Mouse (Mus musculus) heart, embryonic 16.5 days (tissue): ENCODE results near the gene Mpl. TPM values are rescaled to one million over a fixed set of nuclear protein-coding genes. Genes with fewer than 3 reads are reported as not detected.

ENCODE experiments used
- ATAC-seq: fragments of 200-750 bp; cut with Nextera tagmentation; replicated peaks from 2 replicates; pipeline ENCODE4 v1.8.0; 2017; ENCODE audit warnings: moderate number of reproducible peaks; ENCODE audit not compliant: insufficient read depth, low FRiP score; ENCODE audit errors: extremely low read depth
- H3K27ac ChIP-seq: fragments of 300-500 bp; sonication (generic); 2 replicates; pipeline ENCODE4 v1.5.1; 2014; ENCODE audit warnings: mild to moderate bottlenecking, low read length, control low read depth, moderate library complexity
- H3K27me3 ChIP-seq: fragments of 300-500 bp; sonication (generic); 2 replicates; pipeline ENCODE4 v1.6.1; 2014; ENCODE audit warnings: low read length, mixed read lengths; ENCODE audit not compliant: control insufficient read depth, insufficient read depth
- H3K36me3 ChIP-seq: fragments of 300-500 bp; sonication (generic); 2 replicates; pipeline ENCODE4 v1.6.1; 2014; ENCODE audit not compliant: control insufficient read depth, insufficient read depth
- H3K4me1 ChIP-seq: fragments of 300-500 bp; sonication (generic); 2 replicates; pipeline ENCODE4 v1.6.1; 2014; ENCODE audit warnings: low read length, mixed read lengths; ENCODE audit not compliant: control insufficient read depth, insufficient read depth
- H3K4me2 ChIP-seq: fragments of 300-500 bp; sonication (generic); 2 replicates; pipeline ENCODE4 v1.6.1; 2014; ENCODE audit warnings: low read depth, mild to moderate bottlenecking, control low read depth, low read length
- H3K4me3 ChIP-seq: fragments of 300-500 bp; sonication (generic); 2 replicates; pipeline ENCODE4 v1.5.1; 2014; ENCODE audit warnings: mild to moderate bottlenecking, control low read depth, low read length
- H3K9ac ChIP-seq: fragments of 300-500 bp; sonication (generic); 2 replicates; pipeline ENCODE4 v1.6.1; 2014; ENCODE audit warnings: low read length, control low read depth
- H3K9me3 ChIP-seq: fragments of 300-500 bp; sonication (generic); replicated peaks from 2 replicates; pipeline ENCODE4 v1.6.1; 2016; ENCODE audit warnings: low read length; ENCODE audit not compliant: control insufficient read depth
- WGBS: fragments of 180-500 bp; shearing (Covaris S2); extraction: QIAGEN DNeasy Blood & Tissue Kit; methylation state at CpG from one replicate; pipeline ENCODE4 v1.1.7; 2014; 5-methylcytosine and 5-hydroxymethylcytosine counted together
- polyA plus RNA-seq: library from polyadenylated mRNA; unstranded; fragments of >200 nt; fragmentation: Nextera tagmentation; extraction: Ambion mirVana; gene quantifications from 2 replicates; pipeline ENCODE4 v1.2.1, GENCODE M21; 2015

Gene Mpl
- polyA plus RNA-seq, 1 experiment from 2014 or later: 0.88 TPM

- Histone ChIP-seq H3K9ac (no peak overlapping the region), H3K27me3 (no peaks in the 10 kb centered on the region), H3K4me2 (no peak overlapping the region), H3K36me3 (peaks cover 50% of the 10 kb centered on the region), H3K27ac (no peak overlapping the region), H3K4me1 (no peaks in the 10 kb centered on the region), H3K9me3 (no peaks in the 10 kb centered on the region), H3K4me3 (no peak overlapping the region)
- ATAC-seq: no peak
- 90% methylated on average over 5 of the region's 5 CpGs for WGBS
Observed at GRCm38 (mm10) chr4:118416329-118416728, 41.0 kb downstream of the Mpl start.

DNA sequence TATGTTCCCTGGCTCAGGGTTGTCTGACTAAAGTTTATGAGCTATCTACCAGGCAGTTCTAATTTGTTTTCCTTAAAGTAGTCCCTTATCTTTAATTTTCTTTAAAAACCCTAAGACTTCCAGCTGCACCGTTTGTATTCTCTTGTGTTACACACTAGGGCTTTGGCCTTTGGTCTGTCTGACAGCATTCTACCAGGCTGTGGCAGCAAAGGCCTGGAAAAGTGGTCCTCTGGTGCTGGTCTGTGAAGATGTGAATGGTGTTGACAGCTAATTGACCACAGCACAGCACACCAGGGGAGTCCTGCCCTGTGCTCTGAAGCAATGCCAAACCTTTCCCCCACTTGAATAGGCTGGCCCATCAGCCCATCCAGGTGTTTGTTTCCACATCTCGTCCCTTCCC is 41.5 kb downstream of the Mpl start:
- ATAC-seq: no peak
- Histone ChIP-seq H3K36me3 (peaks cover 50% of the 10 kb centered on the region), H3K27ac (no peak overlapping the region), H3K4me1 (no peaks in the 10 kb centered on the region), H3K9me3 (no peaks in the 10 kb centered on the region), H3K9ac (no peak overlapping the region), H3K4me3 (no peak overlapping the region), H3K27me3 (no peaks in the 10 kb centered on the region), H3K4me2 (no peak overlapping the region)
- WGBS: 68% methylated on average over 2 of the region's 2 CpGs

GRCm38 (mm10) chr4:118413553-118413952 is 43.8 kb downstream of the Mpl start:
- H3K9ac ChIP-seq: no peak overlapping the region
- no peak overlapping the region for H3K4me2 ChIP-seq
- H3K27me3 ChIP-seq: no peaks in the 10 kb centered on the region
- no peaks in the 10 kb centered on the region for H3K9me3 ChIP-seq
- 89% methylated on average over 5 of the region's 5 CpGs for WGBS
- ATAC-seq: no peak
- H3K4me3 ChIP-seq: no peak overlapping the region
- peaks cover 8% of the 10 kb centered on the region for H3K4me1 ChIP-seq
- peaks cover 47% of the 10 kb centered on the region for H3K36me3 ChIP-seq
- H3K27ac ChIP-seq: no peak overlapping the region

- no peaks in the 10 kb centered on the region for H3K27me3 ChIP-seq
- H3K4me1 ChIP-seq: peaks cover 14% of the 10 kb centered on the region
- no peaks in the 10 kb centered on the region for H3K9me3 ChIP-seq
- H3K36me3 ChIP-seq: peaks cover 34% of the 10 kb centered on the region
- no peak overlapping the region for H3K9ac ChIP-seq
- H3K4me3 ChIP-seq: no peak overlapping the region
- no peak overlapping the region for H3K4me2 ChIP-seq
- H3K27ac ChIP-seq: no peak overlapping the region
- 88% methylated on average over 5 of the region's 5 CpGs for WGBS
- ATAC-seq: no peak
Observed at GRCm38 (mm10) chr4:118410871-118411270, 46.4 kb downstream of the Mpl start.

GRCm38 (mm10) chr4:118409142-118409900 is 48.0 kb downstream of the Mpl start, which contains the start of the genes Szt2 and Med8:
Szt2 (minus strand) TSS chr4:118409273.
Med8 (plus strand) TSS chr4:118409337.
- peaks cover 29% of the 10 kb centered on the region for H3K36me3 ChIP-seq
- peak within 1 kb of the TSS; percentile 72 for H3K4me2 ChIP-seq
- no peaks in the 10 kb centered on the region for H3K27me3 ChIP-seq
- H3K4me3 ChIP-seq: peak within 1 kb of the TSS; percentile 85
- peak within 1 kb of the TSS; percentile 95 for H3K9ac ChIP-seq
- H3K9me3 ChIP-seq: no peaks in the 10 kb centered on the region
- H3K4me1 ChIP-seq: peaks cover 14% of the 10 kb centered on the region
- peak within 1 kb of the TSS; percentile 74 for H3K27ac ChIP-seq
- peak; percentile 95 for ATAC-seq
- under 1% methylated on average over 53 of the region's 53 CpGs for WGBS

DNA sequence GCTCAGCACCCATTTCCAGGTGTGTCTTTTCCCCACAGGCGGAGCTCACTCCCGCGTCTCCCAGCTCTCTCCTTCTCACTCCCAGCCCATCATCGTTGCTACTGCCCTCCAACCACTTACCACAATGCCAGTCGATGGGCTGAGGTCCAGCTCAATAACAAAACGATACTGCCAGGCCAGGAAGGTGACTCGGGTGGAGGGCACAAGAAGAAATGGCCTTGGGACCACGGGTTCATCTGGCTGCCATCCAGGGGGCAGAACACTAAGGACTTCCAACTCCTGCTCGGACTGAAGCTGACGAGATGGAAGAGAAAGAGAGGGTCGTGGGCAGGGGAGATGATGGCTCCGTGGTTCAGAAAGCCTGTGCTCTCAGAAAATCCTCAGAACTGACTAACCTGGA is 54.6 kb downstream of the Mpl start:
- no peak overlapping the region for H3K4me2 ChIP-seq
- no peak overlapping the region for H3K27ac ChIP-seq
- H3K4me3 ChIP-seq: no peak overlapping the region
- no peaks in the 10 kb centered on the region for H3K27me3 ChIP-seq
- no peaks in the 10 kb centered on the region; the same call in 1 of the 2 replicates for H3K4me1 ChIP-seq
- no peak overlapping the region for H3K9ac ChIP-seq
- H3K36me3 ChIP-seq: peaks cover 61% of the 10 kb centered on the region
- WGBS: 92% methylated on average over 12 of the region's 12 CpGs
- no peak for ATAC-seq
- H3K9me3 ChIP-seq: no peaks in the 10 kb centered on the region

DNA sequence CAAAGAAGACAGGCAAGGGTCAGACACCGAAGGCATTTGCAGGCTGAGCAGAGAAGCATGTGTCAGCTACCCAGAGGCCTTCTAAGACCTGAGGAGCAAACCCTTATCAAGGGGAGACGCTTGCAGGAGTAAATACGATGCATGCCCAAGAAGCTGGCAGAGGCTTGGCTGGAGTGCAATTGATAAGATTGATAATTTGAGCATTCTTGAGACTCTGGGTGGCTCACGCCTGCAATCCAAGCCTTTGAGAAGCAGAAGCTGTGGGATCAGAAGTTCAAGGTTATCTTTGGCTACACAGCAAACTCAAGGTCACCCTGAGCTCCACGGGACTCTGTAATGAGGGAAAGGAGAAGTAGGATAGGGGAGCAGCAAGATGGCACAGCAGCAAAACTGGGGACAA is 55.4 kb downstream of the Mpl start:
- Histone ChIP-seq H3K27ac (0 out of 2 replicates have a peak overlapping the region, but pooled peaks have one; percentile 18), H3K9ac (no peak overlapping the region), H3K36me3 (peaks cover 63% of the 10 kb centered on the region), H3K4me3 (no peak overlapping the region), H3K9me3 (no peaks in the 10 kb centered on the region), H3K4me2 (no peak overlapping the region), H3K4me1 (no peaks in the 10 kb centered on the region; the same call in 1 of the 2 replicates), H3K27me3 (no peaks in the 10 kb centered on the region)
- WGBS: 62% methylated on average over 5 of the region's 5 CpGs
- ATAC-seq: no peak

- Histone ChIP-seq H3K36me3 (peaks cover 67% of the 10 kb centered on the region), H3K4me3 (no peak overlapping the region), H3K27me3 (no peaks in the 10 kb centered on the region), H3K9me3 (no peaks in the 10 kb centered on the region), H3K9ac (no peak overlapping the region), H3K4me1 (peaks cover 3% of the 10 kb centered on the region), H3K27ac (no peak overlapping the region), H3K4me2 (no peak overlapping the region)
- no peak for ATAC-seq
- 90% methylated on average over 3 of the region's 3 CpGs for WGBS
Observed at GRCm38 (mm10) chr4:118401421-118401820, 55.9 kb downstream of the Mpl start.

DNA sequence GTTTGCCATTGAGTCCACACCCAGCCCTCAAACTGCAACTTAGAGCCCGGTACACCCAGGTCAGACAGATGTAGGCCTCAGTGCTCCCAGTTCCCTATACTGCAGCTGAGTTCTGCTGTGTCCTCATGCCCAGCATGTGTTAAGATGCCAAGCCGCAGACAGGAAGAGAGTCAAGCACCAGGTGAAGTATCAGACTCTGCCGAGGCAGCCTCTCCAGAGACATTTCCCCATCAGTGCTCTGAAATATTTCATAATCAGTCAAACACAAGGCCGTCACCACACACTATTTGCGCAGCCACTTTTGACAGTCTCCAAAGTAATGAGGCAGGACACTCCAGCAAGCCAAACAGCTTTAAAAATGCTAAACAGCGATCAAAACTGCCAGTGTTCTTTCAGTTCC is 58.9 kb downstream of the Mpl start:
- 91% methylated on average over 6 of the region's 6 CpGs for WGBS
- Histone ChIP-seq H3K4me2 (no peak overlapping the region), H3K36me3 (peaks cover 64% of the 10 kb centered on the region), H3K4me1 (peaks cover 24% of the 10 kb centered on the region), H3K9me3 (no peaks in the 10 kb centered on the region), H3K27me3 (no peaks in the 10 kb centered on the region), H3K9ac (no peak overlapping the region), H3K4me3 (no peak overlapping the region), H3K27ac (no peak overlapping the region)
- ATAC-seq: no peak
